Mouse (Mus musculus): ENCODE results near the gene Cdk19. TPM values are rescaled to one million over a fixed set of nuclear protein-coding genes. Genes with fewer than 3 reads are reported as not detected.

Cdk19 gene
- polyA plus RNA-seq, 1 experiment from 2014 or later, result 9.6 TPM

DNA sequence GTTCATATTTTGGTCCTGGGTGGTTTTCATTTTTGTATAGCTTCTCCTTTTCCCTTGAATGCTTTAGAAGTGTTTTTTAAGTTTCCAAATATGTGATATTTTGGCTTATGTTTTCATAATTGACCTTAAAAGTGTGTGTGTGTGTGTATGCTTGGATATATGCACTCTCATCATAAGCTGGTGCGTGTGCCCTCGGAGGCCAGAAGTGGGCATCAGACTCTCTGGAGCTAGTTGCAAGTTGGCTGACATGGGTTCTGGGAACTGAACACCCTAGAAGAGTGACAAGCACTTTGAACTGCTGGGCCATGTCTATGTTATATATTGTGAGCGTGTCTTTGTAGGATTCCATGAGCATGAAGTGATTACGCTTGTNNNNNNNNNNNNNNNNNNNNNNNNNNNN is 110.8 kb downstream of the Cdk19 start:
- peaks cover 12% of the 10 kb centered on the region for H3K4me1 ChIP-seq (ENCODE audit: control insufficient read depth, insufficient read depth, low read depth, low read length)
- H3K4me3 ChIP-seq (ENCODE audit: low read length), result no peak overlapping the region
- H3K4me2 ChIP-seq (ENCODE audit: low read length), result no peak overlapping the region
- H3K27me3 ChIP-seq (replicated peaks; ENCODE audit: control insufficient read depth, insufficient read depth, low read length), result no peaks in the 10 kb centered on the region
- H3K9ac ChIP-seq (ENCODE audit: low read depth, low read length), result no peak overlapping the region
- no peak for ATAC-seq
- no peaks in the 10 kb centered on the region for H3K9me3 ChIP-seq (ENCODE audit: control insufficient read depth, low read length)
- no peak overlapping the region for H3K27ac ChIP-seq (ENCODE audit: low read depth, low read length)
- no peaks in the 10 kb centered on the region for H3K36me3 ChIP-seq (ENCODE audit: control insufficient read depth, insufficient read depth, low read length)
- WGBS, result 97% methylated on average over 4 of the region's 4 CpGs

DNA sequence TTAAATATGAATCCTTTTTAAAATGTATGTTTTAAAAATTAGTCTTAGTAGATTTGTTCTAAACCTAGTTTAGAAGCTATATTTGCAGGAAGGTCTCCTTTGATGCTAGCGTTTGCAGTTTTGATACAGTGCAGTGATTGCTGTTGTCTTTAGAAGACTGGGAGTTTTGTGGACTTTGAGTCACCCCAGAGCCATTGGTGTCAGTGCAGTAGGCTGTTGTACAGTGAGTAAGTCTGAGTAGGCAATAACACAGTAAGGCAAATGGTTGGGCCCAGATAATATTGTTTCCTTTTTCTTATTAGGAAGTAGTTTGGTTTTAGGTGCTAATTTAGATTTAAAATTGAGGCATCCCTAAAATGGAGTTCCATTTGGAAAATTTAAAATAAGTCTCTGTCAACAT is 117.8 kb downstream of the Cdk19 start:
- Histone ChIP-seq H3K36me3 (ENCODE audit: control insufficient read depth, insufficient read depth, low read length) (no peaks in the 10 kb centered on the region), H3K4me2 (ENCODE audit: low read length) (no peak overlapping the region), H3K27ac (ENCODE audit: low read depth, low read length) (no peak overlapping the region), H3K9me3 (ENCODE audit: control insufficient read depth, low read length) (no peaks in the 10 kb centered on the region), H3K27me3 (replicated peaks; ENCODE audit: control insufficient read depth, insufficient read depth, low read length) (no peaks in the 10 kb centered on the region), H3K4me3 (ENCODE audit: low read length) (no peak overlapping the region), H3K4me1 (ENCODE audit: control insufficient read depth, insufficient read depth, low read depth, low read length) (no peaks in the 10 kb centered on the region), H3K9ac (ENCODE audit: low read depth, low read length) (no peak overlapping the region)
- no peak for ATAC-seq
- 97% methylated on average over 1 of the region's 1 CpGs for WGBS

- Histone ChIP-seq H3K9me3 (ENCODE audit: control insufficient read depth, low read length) (no peaks in the 10 kb centered on the region), H3K4me1 (ENCODE audit: control insufficient read depth, insufficient read depth, low read depth, low read length) (no peaks in the 10 kb centered on the region), H3K4me3 (ENCODE audit: low read length) (no peak overlapping the region), H3K27me3 (replicated peaks; ENCODE audit: control insufficient read depth, insufficient read depth, low read length) (no peaks in the 10 kb centered on the region), H3K4me2 (ENCODE audit: low read length) (no peak overlapping the region), H3K36me3 (ENCODE audit: control insufficient read depth, insufficient read depth, low read length) (no peaks in the 10 kb centered on the region), H3K9ac (ENCODE audit: low read depth, low read length) (no peak overlapping the region), H3K27ac (ENCODE audit: low read depth, low read length) (no peak overlapping the region)
- no peak for ATAC-seq
- 89% methylated on average over 17 of the region's 17 CpGs for WGBS
Measured at GRCm38 (mm10) chr10:40459141-40459540, 119.8 kb downstream of the Cdk19 start.

DNA sequence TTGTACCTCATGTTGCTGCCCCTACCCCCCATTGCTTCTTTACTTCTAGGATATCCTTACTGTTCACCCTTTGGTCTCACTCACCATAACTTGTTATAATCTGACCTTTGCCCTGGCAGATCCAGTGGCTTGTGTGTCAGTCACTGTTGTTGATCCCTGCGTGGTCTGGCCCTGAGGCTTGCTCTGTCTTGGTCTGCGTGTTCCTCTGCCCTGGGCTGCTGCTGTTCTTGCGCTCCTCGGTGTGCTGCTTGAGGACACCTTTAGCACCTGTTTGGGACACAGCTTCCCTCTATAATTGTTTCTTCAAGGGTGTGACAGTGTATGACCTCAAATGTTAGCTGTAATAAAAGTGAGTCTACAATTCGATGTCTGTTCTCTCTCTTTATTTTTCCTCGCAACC is 122.0 kb downstream of the Cdk19 start:
- H3K4me3 ChIP-seq (ENCODE audit: low read length), result no peak overlapping the region
- H3K9me3 ChIP-seq (ENCODE audit: control insufficient read depth, low read length), result no peaks in the 10 kb centered on the region
- no peak overlapping the region for H3K4me2 ChIP-seq (ENCODE audit: low read length)
- no peaks in the 10 kb centered on the region for H3K36me3 ChIP-seq (ENCODE audit: control insufficient read depth, insufficient read depth, low read length)
- H3K4me1 ChIP-seq (ENCODE audit: control insufficient read depth, insufficient read depth, low read depth, low read length), result no peaks in the 10 kb centered on the region
- no peak for ATAC-seq
- 93% methylated on average over 6 of the region's 6 CpGs for WGBS
- H3K27ac ChIP-seq (ENCODE audit: low read depth, low read length), result no peak overlapping the region
- no peaks in the 10 kb centered on the region for H3K27me3 ChIP-seq (replicated peaks; ENCODE audit: control insufficient read depth, insufficient read depth, low read length)
- H3K9ac ChIP-seq (ENCODE audit: low read depth, low read length), result no peak overlapping the region

GRCm38 (mm10) chr10:40462257-40462656 is 122.9 kb downstream of the Cdk19 start:
- no peak overlapping the region for H3K9ac ChIP-seq (ENCODE audit: low read depth, low read length)
- WGBS, result 36% methylated on average over 3 of the region's 3 CpGs
- H3K9me3 ChIP-seq (ENCODE audit: control insufficient read depth, low read length), result no peaks in the 10 kb centered on the region
- no peak for ATAC-seq
- H3K4me3 ChIP-seq (ENCODE audit: low read length), result no peak overlapping the region
- no peak overlapping the region for H3K4me2 ChIP-seq (ENCODE audit: low read length)
- H3K27ac ChIP-seq (ENCODE audit: low read depth, low read length), result no peak overlapping the region
- H3K4me1 ChIP-seq (ENCODE audit: control insufficient read depth, insufficient read depth, low read depth, low read length), result no peaks in the 10 kb centered on the region
- H3K27me3 ChIP-seq (replicated peaks; ENCODE audit: control insufficient read depth, insufficient read depth, low read length), result no peaks in the 10 kb centered on the region
- H3K36me3 ChIP-seq (ENCODE audit: control insufficient read depth, insufficient read depth, low read length), result no peaks in the 10 kb centered on the region

- no peak overlapping the region for H3K27ac ChIP-seq (ENCODE audit: low read depth, low read length)
- no peak for ATAC-seq
- H3K4me2 ChIP-seq (ENCODE audit: low read length), result no peak overlapping the region
- H3K4me1 ChIP-seq (ENCODE audit: control insufficient read depth, insufficient read depth, low read depth, low read length), result no peaks in the 10 kb centered on the region
- H3K9me3 ChIP-seq (ENCODE audit: control insufficient read depth, low read length), result no peaks in the 10 kb centered on the region
- no peaks in the 10 kb centered on the region for H3K36me3 ChIP-seq (ENCODE audit: control insufficient read depth, insufficient read depth, low read length)
- no peak overlapping the region for H3K4me3 ChIP-seq (ENCODE audit: low read length)
- H3K9ac ChIP-seq (ENCODE audit: low read depth, low read length), result no peak overlapping the region
- WGBS, result 83% methylated on average over 8 of the region's 8 CpGs
- no peaks in the 10 kb centered on the region for H3K27me3 ChIP-seq (replicated peaks; ENCODE audit: control insufficient read depth, insufficient read depth, low read length)
Measured at GRCm38 (mm10) chr10:40467174-40467911, 128.0 kb downstream of the Cdk19 start.

- H3K4me3 ChIP-seq (ENCODE audit: low read length), result no peak overlapping the region
- H3K27me3 ChIP-seq (replicated peaks; ENCODE audit: control insufficient read depth, insufficient read depth, low read length), result no peaks in the 10 kb centered on the region
- ATAC-seq, result no peak
- no peak overlapping the region for H3K4me2 ChIP-seq (ENCODE audit: low read length)
- no peak overlapping the region for H3K27ac ChIP-seq (ENCODE audit: low read depth, low read length)
- no peaks in the 10 kb centered on the region for H3K4me1 ChIP-seq (ENCODE audit: control insufficient read depth, insufficient read depth, low read depth, low read length)
- no peaks in the 10 kb centered on the region for H3K9me3 ChIP-seq (ENCODE audit: control insufficient read depth, low read length)
- WGBS, result 86% methylated on average over 1 of the region's 1 CpGs
- no peak overlapping the region for H3K9ac ChIP-seq (ENCODE audit: low read depth, low read length)
- H3K36me3 ChIP-seq (ENCODE audit: control insufficient read depth, insufficient read depth, low read length), result no peaks in the 10 kb centered on the region
Measured at GRCm38 (mm10) chr10:40467912-40468254, 128.5 kb downstream of the Cdk19 start.

- no peaks in the 10 kb centered on the region for H3K27me3 ChIP-seq (replicated peaks; ENCODE audit: control insufficient read depth, insufficient read depth, low read length)
- 89% methylated on average over 2 of the region's 2 CpGs for WGBS
- H3K9me3 ChIP-seq (ENCODE audit: control insufficient read depth, low read length), result no peaks in the 10 kb centered on the region
- H3K4me1 ChIP-seq (ENCODE audit: control insufficient read depth, insufficient read depth, low read depth, low read length), result no peaks in the 10 kb centered on the region
- no peak for ATAC-seq
- H3K36me3 ChIP-seq (ENCODE audit: control insufficient read depth, insufficient read depth, low read length), result no peaks in the 10 kb centered on the region
- H3K27ac ChIP-seq (ENCODE audit: low read depth, low read length), result no peak overlapping the region
- H3K4me2 ChIP-seq (ENCODE audit: low read length), result no peak overlapping the region
- no peak overlapping the region for H3K9ac ChIP-seq (ENCODE audit: low read depth, low read length)
- no peak overlapping the region for H3K4me3 ChIP-seq (ENCODE audit: low read length)
Measured at GRCm38 (mm10) chr10:40469145-40469544, 129.8 kb downstream of the Cdk19 start.

- H3K27ac ChIP-seq (ENCODE audit: low read depth, low read length), result no peak overlapping the region
- H3K36me3 ChIP-seq (ENCODE audit: control insufficient read depth, insufficient read depth, low read length), result peaks cover 4% of the 10 kb centered on the region; the same call in 1 of the 2 replicates
- no peak overlapping the region for H3K4me2 ChIP-seq (ENCODE audit: low read length)
- no peaks in the 10 kb centered on the region for H3K9me3 ChIP-seq (ENCODE audit: control insufficient read depth, low read length)
- H3K27me3 ChIP-seq (replicated peaks; ENCODE audit: control insufficient read depth, insufficient read depth, low read length), result no peaks in the 10 kb centered on the region
- no peak for ATAC-seq
- WGBS, result 84% methylated on average over 5 of the region's 5 CpGs
- no peak overlapping the region for H3K4me3 ChIP-seq (ENCODE audit: low read length)
- H3K9ac ChIP-seq (ENCODE audit: low read depth, low read length), result no peak overlapping the region
- no peaks in the 10 kb centered on the region for H3K4me1 ChIP-seq (ENCODE audit: control insufficient read depth, insufficient read depth, low read depth, low read length)
Measured at GRCm38 (mm10) chr10:40476535-40477285, 137.3 kb downstream of the Cdk19 start.
